Mouse (Mus musculus): ENCODE results near the gene Aunip.
A peak's percentile ranks its signal among the peaks of the same experiment; 100 is the strongest.

Aunip gene

GRCm38 (mm10) chr4:134515614-134516013 lies 4.8 kb downstream of the Aunip start:
- no peak for DNase-seq (ENCODE audit: low spot score)

DNA sequence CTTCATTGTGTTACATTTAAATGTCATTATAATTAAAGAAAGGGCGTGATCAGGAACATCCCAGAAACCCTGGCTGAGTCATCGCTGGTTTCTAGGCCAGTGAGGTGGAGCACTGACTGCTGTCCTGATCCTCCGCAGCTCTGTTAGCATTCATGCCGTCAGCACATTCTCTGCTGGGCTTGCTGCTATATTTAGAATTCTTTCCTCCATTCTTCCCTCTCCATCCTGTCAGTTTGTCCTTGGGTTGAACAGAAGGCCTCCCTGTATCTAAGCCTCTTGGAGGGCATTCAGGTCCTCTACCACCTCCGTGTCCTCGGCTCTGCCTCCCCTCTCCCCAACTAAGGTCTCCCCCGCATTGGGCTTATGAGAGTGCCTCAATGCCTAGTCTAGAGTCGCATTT lies 6.2 kb downstream of the Aunip start:
- DNase-seq (ENCODE audit: low spot score), result no peak

DNA sequence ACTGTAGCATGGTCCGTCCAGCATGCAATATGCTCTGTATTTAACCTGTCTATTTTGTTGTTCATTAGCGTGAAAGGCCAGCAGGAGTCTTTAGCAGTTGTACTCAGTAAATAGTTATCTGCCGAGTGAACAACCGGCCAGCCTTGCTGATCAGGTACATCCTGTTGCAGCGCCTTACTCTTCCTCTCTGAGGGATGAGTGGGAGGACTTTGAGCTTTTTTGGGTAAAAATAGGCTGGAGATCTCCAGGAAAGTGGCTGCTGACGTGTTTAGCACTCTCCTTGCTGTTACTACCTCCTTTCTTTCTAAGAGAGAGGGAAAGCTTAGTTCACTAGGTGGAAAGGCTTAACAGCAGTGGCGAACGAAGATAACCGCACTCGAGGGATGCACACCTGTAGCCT lies 6.9 kb downstream of the Aunip start:
- DNase-seq (ENCODE audit: low spot score), result no peak

DNA sequence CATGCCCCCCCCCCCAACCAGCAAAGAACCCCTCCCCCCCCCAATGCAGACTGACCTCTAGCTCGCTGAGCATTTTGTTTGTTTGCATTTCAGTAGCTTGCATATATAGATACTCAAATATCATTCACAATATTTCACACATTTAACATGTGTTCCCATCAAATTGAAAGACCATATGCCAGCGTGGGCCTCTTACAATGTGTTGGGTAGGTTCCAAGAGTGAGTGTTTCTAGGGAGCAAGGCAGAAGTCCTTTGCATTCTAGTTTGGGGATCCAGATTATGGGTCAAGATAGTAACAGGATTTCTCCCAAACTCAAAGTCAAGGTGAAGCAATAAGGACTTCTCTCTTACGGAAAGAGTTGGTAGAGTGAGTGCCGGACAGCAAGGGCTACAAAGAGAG lies 7.7 kb downstream of the Aunip start:
- DNase-seq (ENCODE audit: low spot score), result no peak

DNA sequence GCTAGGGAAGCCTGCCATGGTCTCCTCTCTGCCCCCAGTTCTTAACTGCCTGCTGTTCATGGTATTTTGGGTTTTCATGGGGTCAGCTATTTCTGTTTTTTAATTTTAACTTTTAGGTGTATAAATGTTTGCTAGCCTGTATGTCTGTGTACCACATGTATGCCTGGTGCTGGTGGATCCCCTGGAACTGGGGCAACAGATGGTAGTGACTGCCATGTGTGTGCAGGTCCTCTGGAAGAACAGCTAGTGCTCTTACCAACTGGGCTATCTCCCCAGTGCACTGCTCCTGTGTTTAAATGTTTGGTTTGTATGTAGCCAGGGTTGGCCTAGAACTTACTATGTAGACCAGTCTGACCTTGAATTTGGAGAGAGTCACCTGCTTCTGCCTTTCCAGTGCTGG lies 8.5 kb downstream of the Aunip start:
- no peak for DNase-seq (ENCODE audit: low spot score)

DNA sequence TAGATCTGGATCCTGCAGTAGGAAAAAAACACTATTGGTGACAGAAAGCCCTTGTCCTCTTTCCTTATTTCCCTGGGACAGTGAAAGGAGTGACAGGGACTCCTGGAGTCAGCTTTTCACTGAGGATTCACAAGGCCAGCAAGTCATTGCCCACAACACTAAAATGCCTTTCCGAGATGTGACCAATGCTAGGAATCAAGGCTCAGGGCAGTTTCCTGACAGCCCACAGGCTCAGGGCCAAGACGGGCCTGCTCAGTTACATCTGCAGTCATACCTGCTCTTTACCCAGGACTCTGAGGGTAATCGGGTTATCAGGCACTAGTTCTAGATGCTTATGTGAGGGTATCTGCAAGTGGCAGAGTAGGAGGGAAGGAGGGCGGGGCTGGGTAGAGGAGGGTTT lies 12.6 kb downstream of the Aunip start:
- DNase-seq (ENCODE audit: low spot score), result no peak

DNA sequence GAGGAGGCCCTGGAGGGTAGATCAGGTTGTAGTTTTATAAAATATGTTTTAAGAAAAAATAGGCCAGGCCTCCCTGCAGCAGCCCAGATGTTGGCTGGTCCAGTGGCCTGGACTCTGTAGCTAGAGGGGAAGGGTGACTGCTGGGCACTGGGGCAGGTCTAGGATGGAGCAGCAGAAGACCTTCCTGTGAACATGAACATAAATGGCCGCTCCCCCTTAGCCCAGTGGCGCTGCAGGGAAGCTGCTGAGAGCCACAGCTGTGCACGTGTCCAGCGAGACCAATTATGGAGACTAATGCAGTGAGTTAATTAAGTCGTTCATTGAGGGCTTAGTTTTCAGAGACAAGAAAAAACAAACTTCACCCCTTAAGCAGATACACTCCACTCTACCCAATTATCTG lies 15.0 kb downstream of the Aunip start:
- DNase-seq (ENCODE audit: low spot score), result no peak

- no peak for DNase-seq (ENCODE audit: low spot score)
Observed at GRCm38 (mm10) chr4:134526220-134526619, 15.4 kb downstream of the Aunip start.

- no peak for DNase-seq (ENCODE audit: low spot score)
Observed at GRCm38 (mm10) chr4:134532928-134533327, 22.1 kb downstream of the Aunip start.

GRCm38 (mm10) chr4:134533421-134533820 lies 22.6 kb downstream of the Aunip start:
- DNase-seq (ENCODE audit: low spot score), result no peak

GRCm38 (mm10) chr4:134534124-134534886 lies 23.5 kb downstream of the Aunip start:
- DNase-seq (ENCODE audit: low spot score), result no peak

- DNase-seq (ENCODE audit: low spot score), result peak; percentile 89
Observed at GRCm38 (mm10) chr4:134534932-134535786, 24.4 kb downstream of the Aunip start, which contains the start of gene Mtfr1l. Gene Mtfr1l (minus strand): TSS chr4:134535387.

GRCm38 (mm10) chr4:134535787-134536151 lies 25.0 kb downstream of the Aunip start:
- no peak for DNase-seq (ENCODE audit: low spot score)

DNA sequence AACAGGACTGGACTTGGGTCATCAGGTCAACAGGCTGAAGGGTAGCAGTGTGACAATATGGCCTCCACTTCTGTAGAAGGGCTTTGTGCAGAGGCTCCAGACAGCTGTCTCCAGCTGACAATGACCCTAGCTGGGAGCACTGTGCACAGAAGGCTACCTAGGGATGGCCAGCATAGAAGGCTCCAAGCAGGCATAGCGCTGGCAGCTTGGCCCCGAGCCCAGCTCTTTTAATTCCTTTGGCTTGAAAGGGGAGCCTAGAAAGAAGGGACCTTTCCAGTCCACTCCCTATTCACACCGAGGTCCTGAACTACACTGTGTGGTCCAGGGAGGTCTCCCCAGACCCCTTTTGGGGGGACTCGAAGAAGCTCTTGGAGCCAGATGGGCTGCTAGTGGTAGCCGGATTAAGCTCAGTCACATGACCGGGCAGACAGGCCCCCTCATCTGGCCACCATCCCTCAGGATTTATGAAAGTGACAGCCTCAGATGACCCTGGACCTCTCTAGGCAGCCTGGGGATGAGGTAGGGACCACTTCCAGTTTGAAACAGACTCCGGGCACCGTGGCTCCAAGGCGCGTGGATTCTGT lies 28.3 kb downstream of the Aunip start:
- DNase-seq (ENCODE audit: low spot score), result no peak

DNA sequence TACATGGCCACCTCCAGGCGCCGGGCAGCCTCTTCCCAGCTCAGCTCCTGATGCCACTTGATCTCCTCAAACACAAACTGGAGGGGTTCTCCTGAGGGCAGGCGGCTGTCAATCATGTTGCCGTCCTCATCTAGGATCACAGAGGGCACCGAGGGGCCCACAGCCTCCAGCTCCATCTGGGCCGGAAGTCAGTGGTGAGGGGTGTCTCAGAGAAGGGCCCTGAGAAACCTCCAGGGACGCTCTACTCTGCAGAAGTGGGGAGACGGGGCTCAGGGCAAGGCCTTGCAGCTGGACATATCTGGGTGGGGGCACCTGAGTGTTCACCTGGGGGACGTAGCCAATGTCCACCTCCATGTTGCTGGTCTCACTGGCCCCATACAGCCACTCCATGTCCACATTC lies 31.9 kb downstream of the Aunip start:
- DNase-seq (ENCODE audit: low spot score), result no peak

DNA sequence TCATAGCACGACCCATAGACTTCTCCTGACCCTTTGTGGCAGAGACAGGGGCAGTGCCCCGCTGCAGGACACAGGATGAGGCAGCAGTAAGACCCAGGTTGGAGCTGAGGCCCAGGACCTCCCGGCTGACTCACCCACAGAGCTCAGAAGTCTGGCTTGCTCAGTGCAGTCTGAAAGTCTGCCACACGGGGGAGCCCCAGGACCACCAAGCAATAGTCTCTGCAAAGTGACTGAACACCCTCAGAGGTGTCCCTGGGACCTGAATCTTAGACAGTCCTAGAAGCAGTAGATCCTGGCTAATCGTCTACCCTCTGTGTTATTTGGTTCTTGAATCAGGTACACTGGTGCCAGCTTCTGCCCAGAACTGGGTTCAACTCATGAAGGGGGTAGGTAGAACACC lies 32.5 kb downstream of the Aunip start:
- DNase-seq (ENCODE audit: low spot score), result peak; percentile 83

DNA sequence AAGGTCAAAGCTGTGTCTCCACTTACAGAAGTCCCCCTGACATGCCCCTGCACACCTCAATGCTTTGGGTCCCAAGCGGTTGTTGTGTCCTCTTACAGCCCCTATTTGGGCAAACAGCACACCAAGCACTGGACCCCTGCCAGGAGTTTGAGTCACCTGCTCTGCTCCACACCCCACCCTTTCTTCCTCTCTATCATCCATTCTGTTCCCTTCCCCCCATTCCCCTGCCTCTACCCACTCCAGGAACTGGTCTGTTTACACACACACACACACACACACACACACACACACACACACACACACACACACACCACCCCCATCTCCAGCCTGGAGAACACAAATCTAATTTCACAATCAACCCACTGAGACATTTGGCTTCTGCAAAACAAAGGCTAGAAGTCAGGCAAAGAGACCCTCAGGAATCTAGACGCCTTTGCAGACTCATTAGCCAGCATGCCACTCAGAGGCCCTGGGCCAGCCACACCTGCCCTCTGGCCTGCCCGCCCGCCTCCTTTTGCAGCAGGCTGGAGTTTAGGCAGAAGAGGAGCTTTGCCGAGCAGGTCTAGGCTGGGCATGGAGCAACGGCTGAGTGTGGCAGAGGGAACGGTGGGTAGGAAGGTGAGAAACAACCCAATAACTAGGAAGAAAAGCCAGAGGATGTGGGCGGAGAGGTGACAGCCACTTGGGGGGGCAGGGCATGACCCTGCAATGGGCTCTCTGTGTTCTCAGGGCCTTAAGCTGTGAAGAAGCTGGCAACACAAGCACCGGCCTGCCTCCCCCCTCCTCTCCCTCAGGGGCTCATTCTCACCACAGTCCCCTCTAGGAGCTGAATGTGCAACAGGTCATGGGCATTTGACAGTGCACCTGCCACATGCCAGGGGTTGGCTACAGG lies 36.3 kb downstream of the Aunip start:
- no peak for DNase-seq (ENCODE audit: low spot score)

- no peak for DNase-seq (ENCODE audit: low spot score)
Observed at GRCm38 (mm10) chr4:134548169-134548938, 37.6 kb downstream of the Aunip start.

DNA sequence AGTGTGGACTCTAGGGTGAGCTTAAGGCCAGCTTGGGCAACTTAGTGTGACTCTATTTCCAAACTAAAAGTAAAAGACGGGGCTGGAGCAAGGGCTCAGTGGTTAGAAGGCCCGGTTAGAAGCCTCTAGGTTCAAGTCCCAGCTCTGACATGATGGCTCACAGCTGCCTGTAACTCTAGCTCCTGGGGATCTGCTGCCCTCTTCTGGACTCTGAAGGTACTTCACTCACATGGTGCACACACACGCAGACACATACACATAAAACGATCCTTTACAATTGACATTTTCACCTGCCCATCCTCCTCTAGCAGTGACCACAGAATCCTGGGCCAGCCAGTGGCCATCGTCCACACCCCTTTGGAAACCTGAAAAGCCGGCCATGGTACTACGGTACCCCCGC lies 39.1 kb downstream of the Aunip start:
- no peak for DNase-seq (ENCODE audit: low spot score)

- no peak for DNase-seq (ENCODE audit: low spot score)
Observed at GRCm38 (mm10) chr4:134551494-134552316, 40.9 kb downstream of the Aunip start, which contains the start of gene Selenon. Gene Selenon (minus strand): TSS chr4:134552166.
